Comparison of ENCODE assay signal across 19 mouse cellular contexts in genomic region chr8:79748591-79748990, GRCm38 (mm10).
"Had no signal": no experiment of that assay in that cellular context is flagged by ENCODE, and none has a peak within 500 bp of the region (broad histone marks: within the 10 kb centered on the region; RNA-seq: fewer than 3 reads in every experiment).

No protein-coding gene starts in this region.

- H3K4me3 ChIP-seq: liver, embryonic 13.5 days; liver, embryonic 15.5 days; lung, embryonic 15.5 days; megakaryocyte, embryonic 14.5 days; midbrain, embryonic 13.5 days; midbrain, embryonic 15.5 days; neural tube, embryonic 12.5 days; stomach, embryonic 15.5 days had no signal

- H3K36me3 ChIP-seq: liver, embryonic 15.5 days; stomach, embryonic 15.5 days had no signal

- H3K9me3 ChIP-seq: liver, embryonic 13.5 days; liver, embryonic 15.5 days; lung, embryonic 15.5 days; megakaryocyte, embryonic 14.5 days; midbrain, embryonic 13.5 days; midbrain, embryonic 15.5 days; neural tube, embryonic 12.5 days; stomach, embryonic 15.5 days had no signal

- H3K4me1 ChIP-seq: liver, embryonic 13.5 days; liver, embryonic 15.5 days; megakaryocyte, embryonic 14.5 days; midbrain, embryonic 13.5 days; midbrain, embryonic 15.5 days; neural tube, embryonic 12.5 days; stomach, embryonic 15.5 days had no signal

- H3K4me2 ChIP-seq: liver, embryonic 13.5 days; liver, embryonic 15.5 days; lung, embryonic 15.5 days; midbrain, embryonic 11.5 days; midbrain, embryonic 13.5 days; midbrain, embryonic 15.5 days; neural tube, embryonic 12.5 days; stomach, embryonic 15.5 days had no signal

- DNase-seq: liver, embryonic 13.5 days; liver, postnatal 0 days; lung, postnatal 14 days; lung, postnatal 36 days; right cerebral cortex, postnatal 14 days; thymus, adult 18-20 months; thymus, postnatal 14 days; thymus, postnatal 36 days had no signal

- ATAC-seq: liver, postnatal 0 days; lung, postnatal 0 days; midbrain, embryonic 13.5 days; midbrain, embryonic 15.5 days had no signal

- H3K27me3 ChIP-seq: liver, embryonic 13.5 days; liver, embryonic 15.5 days; lung, embryonic 15.5 days; megakaryocyte, embryonic 14.5 days; midbrain, embryonic 13.5 days; midbrain, embryonic 15.5 days; neural tube, embryonic 12.5 days; stomach, embryonic 15.5 days had no signal

- H3K9ac ChIP-seq: liver, embryonic 13.5 days; liver, embryonic 15.5 days; liver, postnatal 0 days; lung, embryonic 15.5 days; midbrain, embryonic 13.5 days; midbrain, embryonic 15.5 days; neural tube, embryonic 12.5 days; stomach, embryonic 15.5 days had no signal

- H3K27ac ChIP-seq: liver, embryonic 13.5 days; liver, embryonic 15.5 days; lung, embryonic 15.5 days; macrophage; midbrain, embryonic 13.5 days; midbrain, embryonic 15.5 days; neural tube, embryonic 12.5 days; stomach, embryonic 15.5 days; stomach, postnatal 0 days had no signal
